Mouse (Mus musculus): ENCODE data around the gene Actn4. TPM values are rescaled to one million over a fixed set of nuclear protein-coding genes. Genes with fewer than 3 reads are reported as not detected.

The Actn4 gene
- polyA plus RNA-seq, 1 experiment, result 173 TPM

GRCm38 (mm10) chr7:28877856-28878255 is 84.3 kb downstream of the Actn4 start:
- DNase-seq (ENCODE audit: low read depth), result no peak
- TF ChIP-seq CTCF (IDR thresholded peaks at IDR 0.05; ENCODE audit: borderline replicate concordance, extremely low read depth, insufficient read depth, insufficient read length), result no peak
- TF ChIP-seq POLR2A (IDR thresholded peaks at IDR 0.05; ENCODE audit: borderline replicate concordance, extremely low read depth, insufficient read depth, insufficient read length, poor library complexity, severe bottlenecking), result no peak

GRCm38 (mm10) chr7:28877155-28877554 is 85.0 kb downstream of the Actn4 start:
- DNase-seq (ENCODE audit: low read depth), result no peak
- TF ChIP-seq POLR2A (IDR thresholded peaks at IDR 0.05; ENCODE audit: borderline replicate concordance, extremely low read depth, insufficient read depth, insufficient read length, poor library complexity, severe bottlenecking) (no peak), CTCF (IDR thresholded peaks at IDR 0.05; ENCODE audit: borderline replicate concordance, extremely low read depth, insufficient read depth, insufficient read length) (no peak)

- no peak for TF ChIP-seq CTCF (IDR thresholded peaks at IDR 0.05; ENCODE audit: borderline replicate concordance, extremely low read depth, insufficient read depth, insufficient read length)
- TF ChIP-seq POLR2A (IDR thresholded peaks at IDR 0.05; ENCODE audit: borderline replicate concordance, extremely low read depth, insufficient read depth, insufficient read length, poor library complexity, severe bottlenecking), result no peak
- no peak for DNase-seq (ENCODE audit: low read depth)
These were observed 86.0 kb downstream of the Actn4 start for GRCm38 (mm10) chr7:28876099-28876498.

GRCm38 (mm10) chr7:28874565-28874964 is 87.6 kb downstream of the Actn4 start:
- no peak for TF ChIP-seq CTCF (IDR thresholded peaks at IDR 0.05; ENCODE audit: borderline replicate concordance, extremely low read depth, insufficient read depth, insufficient read length)
- no peak for TF ChIP-seq POLR2A (IDR thresholded peaks at IDR 0.05; ENCODE audit: borderline replicate concordance, extremely low read depth, insufficient read depth, insufficient read length, poor library complexity, severe bottlenecking)
- DNase-seq (ENCODE audit: low read depth), result no peak

- no peak for DNase-seq (ENCODE audit: low read depth)
- TF ChIP-seq CTCF (IDR thresholded peaks at IDR 0.05; ENCODE audit: borderline replicate concordance, extremely low read depth, insufficient read depth, insufficient read length) (no peak), POLR2A (IDR thresholded peaks at IDR 0.05; ENCODE audit: borderline replicate concordance, extremely low read depth, insufficient read depth, insufficient read length, poor library complexity, severe bottlenecking) (no peak)
These were observed 91.1 kb downstream of the Actn4 start for GRCm38 (mm10) chr7:28870901-28871664.

- DNase-seq (ENCODE audit: low read depth), result peak; percentile 56
These were observed 94.4 kb downstream of the Actn4 start for GRCm38 (mm10) chr7:28867508-28868340.

GRCm38 (mm10) chr7:28866769-28867507 is 95.2 kb downstream of the Actn4 start:
- DNase-seq (ENCODE audit: low read depth), result no peak
- TF ChIP-seq POLR2A (IDR thresholded peaks at IDR 0.05; ENCODE audit: borderline replicate concordance, extremely low read depth, insufficient read depth, insufficient read length, poor library complexity, severe bottlenecking), result no peak
- TF ChIP-seq CTCF (IDR thresholded peaks at IDR 0.05; ENCODE audit: borderline replicate concordance, extremely low read depth, insufficient read depth, insufficient read length), result no peak

More at GRCm38 (mm10) chr7:28867508-28868340, 94.4 kb downstream of the Actn4 start:
- peak; percentile 56; the same call in 1 of the 2 replicates for TF ChIP-seq CTCF (IDR thresholded peaks at IDR 0.05; ENCODE audit: borderline replicate concordance, extremely low read depth, insufficient read depth, insufficient read length)

GRCm38 (mm10) chr7:28865481-28866300 is 96.4 kb downstream of the Actn4 start:
- TF ChIP-seq POLR2A (IDR thresholded peaks at IDR 0.05; ENCODE audit: borderline replicate concordance, extremely low read depth, insufficient read depth, insufficient read length, poor library complexity, severe bottlenecking), result no peak
- no peak for TF ChIP-seq CTCF (IDR thresholded peaks at IDR 0.05; ENCODE audit: borderline replicate concordance, extremely low read depth, insufficient read depth, insufficient read length)
- peak; percentile 76 for DNase-seq (ENCODE audit: low read depth)

GRCm38 (mm10) chr7:28864288-28864750 is 97.8 kb downstream of the Actn4 start:
- DNase-seq (ENCODE audit: low read depth), result peak; percentile 56
- TF ChIP-seq POLR2A (IDR thresholded peaks at IDR 0.05; ENCODE audit: borderline replicate concordance, extremely low read depth, insufficient read depth, insufficient read length, poor library complexity, severe bottlenecking), result no peak
- no peak for TF ChIP-seq CTCF (IDR thresholded peaks at IDR 0.05; ENCODE audit: borderline replicate concordance, extremely low read depth, insufficient read depth, insufficient read length)

GRCm38 (mm10) chr7:28863540-28863939 is 98.6 kb downstream of the Actn4 start, which contains the start of gene Lgals7:
TSS of gene Lgals7 (plus strand) at chr7:28863853.
- DNase-seq (ENCODE audit: low read depth), result no peak
- TF ChIP-seq POLR2A (IDR thresholded peaks at IDR 0.05; ENCODE audit: borderline replicate concordance, extremely low read depth, insufficient read depth, insufficient read length, poor library complexity, severe bottlenecking) (no peak), CTCF (IDR thresholded peaks at IDR 0.05; ENCODE audit: borderline replicate concordance, extremely low read depth, insufficient read depth, insufficient read length) (no peak)
